Mouse (Mus musculus): ENCODE measurements around the gene Cox14.

GRCm38 (mm10) chr15:99736675-99737074, 11.3 kb downstream of the Cox14 start:
- TF ChIP-seq CTCF (IDR thresholded peaks at IDR 0.05; ENCODE audit: low read depth, low read length): no peak
- no peak for TF ChIP-seq POLR2A (IDR thresholded peaks at IDR 0.05; ENCODE audit: insufficient read depth, low read length)
